Comparison of ENCODE assay signal across 14 mouse cellular contexts in genomic region chr13:100866311-100866710, GRCm38 (mm10). TPM values are rescaled to one million over a fixed set of nuclear protein-coding genes. Genes with fewer than 3 reads are reported as not detected.
DNase-seq lines count a peak whose midpoint lies in the region; ATAC-seq lines count a peak whose summit lies in the region.
"Had no signal": no experiment of that assay in that cellular context is flagged by ENCODE, and none has a peak within 500 bp of the region (broad histone marks: within the 10 kb centered on the region; RNA-seq: fewer than 3 reads in every experiment).

No protein-coding gene starts in this region.

- no peaks in the 10 kb centered on the region for H3K36me3 ChIP-seq in lung, embryonic 16.5 days (ENCODE audit: control insufficient read depth, insufficient read depth, low read length)
- no peaks in the 10 kb centered on the region for H3K36me3 ChIP-seq in liver, embryonic 12.5 days
- H3K36me3 ChIP-seq: embryonic facial prominence, embryonic 12.5 days; heart, embryonic 15.5 days; kidney, embryonic 15.5 days had no signal

- no peak overlapping the region for H3K4me3 ChIP-seq in lung, embryonic 16.5 days (ENCODE audit: low read length)
- no peak overlapping the region for H3K4me3 ChIP-seq in liver, embryonic 12.5 days
- H3K4me3 ChIP-seq: embryonic facial prominence, embryonic 12.5 days; heart, embryonic 15.5 days; kidney, embryonic 15.5 days had no signal

- H3K4me2 ChIP-seq in lung, embryonic 16.5 days (ENCODE audit: low read depth, low read length): no peak overlapping the region
- H3K4me2 ChIP-seq in liver, embryonic 12.5 days: peak overlapping the region; percentile 40
- H3K4me2 ChIP-seq: embryonic facial prominence, embryonic 12.5 days; heart, embryonic 15.5 days; kidney, embryonic 15.5 days had no signal

- intact Hi-C loops in left cerebral cortex, postnatal 36 days (cut with DNase I): no loop called here

- peaks cover 6% of the 10 kb centered on the region; the same call in 1 of the 2 replicates for H3K4me1 ChIP-seq in lung, embryonic 16.5 days (replicated peaks; ENCODE audit: control insufficient read depth, insufficient read depth, low read length)
- peaks cover 69% of the 10 kb centered on the region for H3K4me1 ChIP-seq in liver, embryonic 12.5 days
- H3K4me1 ChIP-seq: embryonic facial prominence, embryonic 12.5 days had no signal

- H3K9me3 ChIP-seq in lung, embryonic 16.5 days (ENCODE audit: control insufficient read depth, low read length): no peaks in the 10 kb centered on the region
- H3K9me3 ChIP-seq in liver, embryonic 12.5 days (replicated peaks): no peaks in the 10 kb centered on the region
- H3K9me3 ChIP-seq: embryonic facial prominence, embryonic 12.5 days; heart, embryonic 15.5 days; kidney, embryonic 15.5 days had no signal

- ATAC-seq in lung, embryonic 16.5 days (ENCODE audit: low read depth): peak; percentile 89
- 0 out of 2 replicates have a peak, but pooled peaks have one; percentile 8 for ATAC-seq in liver, embryonic 12.5 days
- peak; percentile 81 for ATAC-seq in monocyte, adult 5-6 weeks (replicated peaks; ENCODE audit: insufficient number of reproducible peaks, low FRiP score, low TSS enrichment, poor library complexity, severe bottlenecking)

- no peak for DNase-seq in lung, adult 18-20 months
- DNase-seq in MEL-GATA-1-ER (ENCODE audit: extremely low read depth, low read depth): peak; percentile 54
- DNase-seq in urinary bladder, postnatal 10 days (ENCODE audit: low spot score): no peak
- no peak for DNase-seq in cerebellum, postnatal 10 days
- no peak for DNase-seq in left cerebral cortex, postnatal 36 days (ENCODE audit: low spot score in 2 of 2)
- DNase-seq: adrenal gland, adult 2 months; cerebellum, adult 11-12 months; left cerebral cortex, postnatal 4 days had no signal

- H3K27ac ChIP-seq in lung, embryonic 16.5 days (ENCODE audit: low read length): peak overlapping the region; percentile 45; the same call in 1 of the 2 replicates
- peak overlapping the region; percentile 86 for H3K27ac ChIP-seq in liver, embryonic 12.5 days
- H3K27ac ChIP-seq: embryonic facial prominence, embryonic 12.5 days; heart, embryonic 15.5 days; kidney, embryonic 15.5 days had no signal

- no peak overlapping the region for H3K9ac ChIP-seq in lung, embryonic 16.5 days (ENCODE audit: low read length)
- H3K9ac ChIP-seq in liver, embryonic 12.5 days: peak overlapping the region; percentile 36
- H3K9ac ChIP-seq: embryonic facial prominence, embryonic 12.5 days; heart, embryonic 15.5 days; kidney, embryonic 15.5 days had no signal

- no peaks in the 10 kb centered on the region for H3K27me3 ChIP-seq in lung, embryonic 16.5 days (ENCODE audit: control insufficient read depth, insufficient read depth, low read depth, low read length)
- H3K27me3 ChIP-seq in liver, embryonic 12.5 days (replicated peaks): no peaks in the 10 kb centered on the region
- H3K27me3 ChIP-seq: embryonic facial prominence, embryonic 12.5 days; heart, embryonic 15.5 days; kidney, embryonic 15.5 days had no signal

- WGBS in lung, embryonic 16.5 days: 40% methylated on average over 6 of the region's 6 CpGs
- WGBS in liver, embryonic 12.5 days (ENCODE audit: insufficient replicate concordance): 25% methylated on average over 6 of the region's 6 CpGs

RNA-seq across cellular contexts. Expression of gene Slc30a5, which starts 33.1 kb away (rescaled TPM):
- 46.2 and 48.4 TPM in 2 replicates for polyA plus RNA-seq in lung, embryonic 16.5 days (2015; fragmentation: Nextera tagmentation; extraction: Ambion mirVana)
- 40.8 and 45.1 TPM in 2 replicates for polyA plus RNA-seq in liver, embryonic 12.5 days (2016; fragmentation: Nextera tagmentation; extraction: Ambion mirVana)
- 64.2 to 92.8 TPM (median 72.0 TPM) in 3 replicates for total RNA-seq in monocyte, adult 5-6 weeks (2017)
- 10 to 100 TPM; 44.7 to 46.4 TPM for total RNA-seq in left cerebral cortex, postnatal 36 days (2021)

Comparison
In these comparisons a context has a peak if more than half of its experiments do, and no peak if none do; other contexts are left out.
1. ATAC-seq: peak in every context shown above with its lines; median percentile 89 in lung, embryonic 16.5 days; 81 in monocyte, adult 5-6 weeks; 8 in liver, embryonic 12.5 days.